Mouse (Mus musculus): ENCODE results near the gene Acbd5. TPM values are rescaled to one million over a fixed set of nuclear protein-coding genes. Genes with fewer than 3 reads are reported as not detected.

Acbd5 gene
- polyA plus RNA-seq, 1 experiment from 2014 or later = 31.1 TPM

GRCm38 (mm10) chr2:23119573-23119972 is 51.6 kb downstream of the Acbd5 start:
- Histone ChIP-seq H3K27ac (no peak overlapping the region), H3K4me2 (ENCODE audit: low read length) (no peak overlapping the region), H3K27me3 (ENCODE audit: insufficient read depth, low read length) (no peaks in the 10 kb centered on the region), H3K4me1 (replicated peaks; ENCODE audit: insufficient read depth, low read length) (no peaks in the 10 kb centered on the region), H3K9me3 (replicated peaks; ENCODE audit: low read length) (no peaks in the 10 kb centered on the region), H3K36me3 (ENCODE audit: insufficient read depth, low read length) (0 out of 2 replicates have a peak, but pooled peaks cover 5% of the 10 kb centered on the region), H3K4me3 (replicated peaks; ENCODE audit: low read depth, low read length) (no peak overlapping the region), H3K9ac (ENCODE audit: low read depth, low read length) (no peak overlapping the region)
- no peak for TF ChIP-seq CTCF (IDR thresholded peaks at IDR 0.05; ENCODE audit: low read depth)
- no peak for ATAC-seq (replicated peaks; ENCODE audit: low FRiP score, low read depth)
- no peak for DNase-seq (ENCODE audit: low spot score)

- ATAC-seq (replicated peaks; ENCODE audit: low FRiP score, low read depth) (peak; percentile 68), DNase-seq (ENCODE audit: low spot score) (peak; percentile 58)
- no peaks in the 10 kb centered on the region for H3K27me3 ChIP-seq (ENCODE audit: insufficient read depth, low read length)
- 4% methylated on average over 5 of the region's 5 CpGs for WGBS
- H3K4me1 ChIP-seq (replicated peaks; ENCODE audit: insufficient read depth, low read length) = peaks cover 7% of the 10 kb centered on the region; the same call in 1 of the 2 replicates
- peak overlapping the region; percentile 58 for H3K4me2 ChIP-seq (ENCODE audit: low read length)
- H3K36me3 ChIP-seq (ENCODE audit: insufficient read depth, low read length) = no peaks in the 10 kb centered on the region
- no peak for TF ChIP-seq CTCF (IDR thresholded peaks at IDR 0.05; ENCODE audit: low read depth)
- H3K4me3 ChIP-seq (replicated peaks; ENCODE audit: low read depth, low read length) = peak overlapping the region; percentile 70
- no peaks in the 10 kb centered on the region for H3K9me3 ChIP-seq (replicated peaks; ENCODE audit: low read length)
- H3K27ac ChIP-seq = peak overlapping the region; percentile 100
- H3K9ac ChIP-seq (ENCODE audit: low read depth, low read length) = peak overlapping the region; percentile 32
These were observed 87.2 kb downstream of the Acbd5 start for GRCm38 (mm10) chr2:23155199-23155621.

- peak; percentile 43 for TF ChIP-seq CTCF (IDR thresholded peaks at IDR 0.05; ENCODE audit: low read depth)
- peak; percentile 98 for ATAC-seq (replicated peaks; ENCODE audit: low FRiP score, low read depth)
- H3K9ac ChIP-seq (ENCODE audit: low read depth, low read length) = peak within 1 kb of the TSS; percentile 80
- peak; percentile 99 for DNase-seq (ENCODE audit: low spot score)
- H3K4me3 ChIP-seq (replicated peaks; ENCODE audit: low read depth, low read length) = peak within 1 kb of the TSS; percentile 70
- peak within 1 kb of the TSS; percentile 58 for H3K4me2 ChIP-seq (ENCODE audit: low read length)
- peak within 1 kb of the TSS; percentile 100 for H3K27ac ChIP-seq
- H3K4me1 ChIP-seq (replicated peaks; ENCODE audit: insufficient read depth, low read length) = peaks cover 7% of the 10 kb centered on the region; the same call in 1 of the 2 replicates
- no peaks in the 10 kb centered on the region for H3K27me3 ChIP-seq (ENCODE audit: insufficient read depth, low read length)
- no peaks in the 10 kb centered on the region for H3K36me3 ChIP-seq (ENCODE audit: insufficient read depth, low read length)
- no peaks in the 10 kb centered on the region for H3K9me3 ChIP-seq (replicated peaks; ENCODE audit: low read length)
- WGBS = under 1% methylated on average over 61 of the region's 61 CpGs
These were observed 88.0 kb downstream of the Acbd5 start, which contains the start of the genes Mastl and Yme1l1 for GRCm38 (mm10) chr2:23155777-23156607. Gene Mastl (minus strand): TSS chr2:23156024. Gene Yme1l1 (plus strand): TSS chr2:23156369.

- Histone ChIP-seq H3K4me2 (ENCODE audit: low read length) (peak overlapping the region; percentile 58), H3K9me3 (replicated peaks; ENCODE audit: low read length) (no peaks in the 10 kb centered on the region), H3K36me3 (ENCODE audit: insufficient read depth, low read length) (no peaks in the 10 kb centered on the region), H3K4me1 (replicated peaks; ENCODE audit: insufficient read depth, low read length) (peaks cover 7% of the 10 kb centered on the region; the same call in 1 of the 2 replicates), H3K27ac (peak overlapping the region; percentile 100), H3K4me3 (replicated peaks; ENCODE audit: low read depth, low read length) (peak overlapping the region; percentile 70), H3K27me3 (ENCODE audit: insufficient read depth, low read length) (no peaks in the 10 kb centered on the region), H3K9ac (ENCODE audit: low read depth, low read length) (peak overlapping the region; percentile 80)
- ATAC-seq (replicated peaks; ENCODE audit: low FRiP score, low read depth) (peak; percentile 3), DNase-seq (ENCODE audit: low spot score) (no peak)
- no peak for TF ChIP-seq CTCF (IDR thresholded peaks at IDR 0.05; ENCODE audit: low read depth)
- under 1% methylated on average over 17 of the region's 17 CpGs for WGBS
These were observed 88.7 kb downstream of the Acbd5 start for GRCm38 (mm10) chr2:23156608-23157081.

Other genes starting within 250 kb of the Acbd5 start
- gene Pdss1, start 172.6 kb upstream of the Acbd5 start, polyA plus RNA-seq (2015; fragmentation: Nextera tagmentation; extraction: Ambion mirVana) = 26.6 and 27.3 TPM in 2 replicates
- 41.0 and 45.0 TPM in 2 replicates for gene Abi1, start 27.9 kb upstream of the Acbd5 start, polyA plus RNA-seq (2015; fragmentation: Nextera tagmentation; extraction: Ambion mirVana)
- 5.3 and 6.2 TPM in 2 replicates for gene Mastl, start 87.9 kb downstream of the Acbd5 start, polyA plus RNA-seq (2015; fragmentation: Nextera tagmentation; extraction: Ambion mirVana)
- 64.1 and 67.0 TPM in 2 replicates for gene Yme1l1, start 88.2 kb downstream of the Acbd5 start, polyA plus RNA-seq (2015; fragmentation: Nextera tagmentation; extraction: Ambion mirVana)
- gene 4931423N10Rik, start 139.3 kb downstream of the Acbd5 start, polyA plus RNA-seq (2015; fragmentation: Nextera tagmentation; extraction: Ambion mirVana) = not detected in 2 replicates